Mouse (Mus musculus): ENCODE data around the gene Kmt5b. TPM values are rescaled to one million over a fixed set of nuclear protein-coding genes. Genes with fewer than 3 reads are reported as not detected.
A peak's percentile ranks its signal among the peaks of the same experiment; 100 is the strongest.

Kmt5b gene
- polyA plus RNA-seq, 1 experiment = 35.1 TPM

GRCm38 (mm10) chr19:3847711-3848110 is 80.5 kb downstream of the Kmt5b start:
- TF ChIP-seq CTCF (IDR thresholded peaks at IDR 0.05; ENCODE audit: low read depth, low read length) = no peak
- Histone ChIP-seq H3K4me1 (ENCODE audit: control insufficient read depth, insufficient read depth, low read length) (peaks cover 22% of the 10 kb centered on the region), H3K27ac (ENCODE audit: insufficient read depth, low read depth, low read length) (no peak overlapping the region), H3K4me3 (ENCODE audit: insufficient read depth, low read length) (no peak overlapping the region)

GRCm38 (mm10) chr19:3848207-3848808 is 81.1 kb downstream of the Kmt5b start:
- H3K4me1 ChIP-seq (ENCODE audit: control insufficient read depth, insufficient read depth, low read length) = peaks cover 22% of the 10 kb centered on the region
- H3K27ac ChIP-seq (ENCODE audit: insufficient read depth, low read depth, low read length) = no peak overlapping the region
- H3K4me3 ChIP-seq (ENCODE audit: insufficient read depth, low read length) = no peak overlapping the region
- no peak for TF ChIP-seq CTCF (IDR thresholded peaks at IDR 0.05; ENCODE audit: low read depth, low read length)
- TF ChIP-seq POLR2A (IDR thresholded peaks at IDR 0.05; ENCODE audit: borderline replicate concordance, low read depth, low read length) = no peak

GRCm38 (mm10) chr19:3849251-3849650 is 82.0 kb downstream of the Kmt5b start:
- H3K27ac ChIP-seq (ENCODE audit: insufficient read depth, low read depth, low read length) = no peak overlapping the region
- TF ChIP-seq CTCF (IDR thresholded peaks at IDR 0.05; ENCODE audit: low read depth, low read length) (no peak), POLR2A (IDR thresholded peaks at IDR 0.05; ENCODE audit: borderline replicate concordance, low read depth, low read length) (no peak)
- H3K4me1 ChIP-seq (ENCODE audit: control insufficient read depth, insufficient read depth, low read length) = peaks cover 28% of the 10 kb centered on the region

GRCm38 (mm10) chr19:3850076-3850475 is 82.9 kb downstream of the Kmt5b start:
- Histone ChIP-seq H3K4me3 (ENCODE audit: insufficient read depth, low read length) (no peak overlapping the region), H3K4me1 (ENCODE audit: control insufficient read depth, insufficient read depth, low read length) (peaks cover 29% of the 10 kb centered on the region), H3K27ac (ENCODE audit: insufficient read depth, low read depth, low read length) (no peak overlapping the region)
- no peak for TF ChIP-seq POLR2A (IDR thresholded peaks at IDR 0.05; ENCODE audit: borderline replicate concordance, low read depth, low read length)
- no peak for TF ChIP-seq CTCF (IDR thresholded peaks at IDR 0.05; ENCODE audit: low read depth, low read length)

More at GRCm38 (mm10) chr19:3849251-3849650, 82.0 kb downstream of the Kmt5b start:
- H3K4me3 ChIP-seq (ENCODE audit: insufficient read depth, low read length) = no peak overlapping the region

- Histone ChIP-seq H3K4me1 (ENCODE audit: control insufficient read depth, insufficient read depth, low read length) (peaks cover 36% of the 10 kb centered on the region), H3K27ac (ENCODE audit: insufficient read depth, low read depth, low read length) (peak overlapping the region; percentile 27), H3K4me3 (ENCODE audit: insufficient read depth, low read length) (peak overlapping the region; percentile 58)
- TF ChIP-seq CTCF (IDR thresholded peaks at IDR 0.05; ENCODE audit: low read depth, low read length) = 0 out of 2 replicates have a peak, but pooled peaks have one; percentile 21
- TF ChIP-seq POLR2A (IDR thresholded peaks at IDR 0.05; ENCODE audit: borderline replicate concordance, low read depth, low read length) = no peak
These were observed 83.7 kb downstream of the Kmt5b start for GRCm38 (mm10) chr19:3850847-3851469.

- no peak for TF ChIP-seq CTCF (IDR thresholded peaks at IDR 0.05; ENCODE audit: low read depth, low read length)
- TF ChIP-seq POLR2A (IDR thresholded peaks at IDR 0.05; ENCODE audit: borderline replicate concordance, low read depth, low read length) = peak; percentile 83; the same call in 1 of the 2 replicates
- peak within 1 kb of the TSS; percentile 82 for H3K4me3 ChIP-seq (ENCODE audit: insufficient read depth, low read length)
- H3K4me1 ChIP-seq (ENCODE audit: control insufficient read depth, insufficient read depth, low read length) = peaks cover 37% of the 10 kb centered on the region
- peak within 1 kb of the TSS; percentile 74 for H3K27ac ChIP-seq (ENCODE audit: insufficient read depth, low read depth, low read length)
These were observed 84.3 kb downstream of the Kmt5b start, which contains the start of gene Chka for GRCm38 (mm10) chr19:3851502-3851962. TSS of gene Chka (plus strand) at chr19:3851773.

GRCm38 (mm10) chr19:3851979-3852681 is 84.9 kb downstream of the Kmt5b start:
- peak overlapping the region; percentile 82 for H3K4me3 ChIP-seq (ENCODE audit: insufficient read depth, low read length)
- TF ChIP-seq POLR2A (IDR thresholded peaks at IDR 0.05; ENCODE audit: borderline replicate concordance, low read depth, low read length) (no peak), CTCF (IDR thresholded peaks at IDR 0.05; ENCODE audit: low read depth, low read length) (no peak)
- peaks cover 31% of the 10 kb centered on the region for H3K4me1 ChIP-seq (ENCODE audit: control insufficient read depth, insufficient read depth, low read length)
- peak overlapping the region; percentile 74 for H3K27ac ChIP-seq (ENCODE audit: insufficient read depth, low read depth, low read length)

- H3K27ac ChIP-seq (ENCODE audit: insufficient read depth, low read depth, low read length) = no peak overlapping the region
- peak overlapping the region; percentile 82 for H3K4me3 ChIP-seq (ENCODE audit: insufficient read depth, low read length)
- peaks cover 27% of the 10 kb centered on the region for H3K4me1 ChIP-seq (ENCODE audit: control insufficient read depth, insufficient read depth, low read length)
- TF ChIP-seq POLR2A (IDR thresholded peaks at IDR 0.05; ENCODE audit: borderline replicate concordance, low read depth, low read length) (no peak), CTCF (IDR thresholded peaks at IDR 0.05; ENCODE audit: low read depth, low read length) (no peak)
These were observed 85.9 kb downstream of the Kmt5b start for GRCm38 (mm10) chr19:3853121-3853520.

GRCm38 (mm10) chr19:3853891-3854290 is 86.7 kb downstream of the Kmt5b start:
- H3K4me3 ChIP-seq (ENCODE audit: insufficient read depth, low read length) = no peak overlapping the region
- peaks cover 24% of the 10 kb centered on the region for H3K4me1 ChIP-seq (ENCODE audit: control insufficient read depth, insufficient read depth, low read length)
- H3K27ac ChIP-seq (ENCODE audit: insufficient read depth, low read depth, low read length) = no peak overlapping the region
- TF ChIP-seq POLR2A (IDR thresholded peaks at IDR 0.05; ENCODE audit: borderline replicate concordance, low read depth, low read length) (no peak), CTCF (IDR thresholded peaks at IDR 0.05; ENCODE audit: low read depth, low read length) (no peak)

GRCm38 (mm10) chr19:3855091-3855490 is 87.9 kb downstream of the Kmt5b start:
- peaks cover 24% of the 10 kb centered on the region for H3K4me1 ChIP-seq (ENCODE audit: control insufficient read depth, insufficient read depth, low read length)
- TF ChIP-seq POLR2A (IDR thresholded peaks at IDR 0.05; ENCODE audit: borderline replicate concordance, low read depth, low read length) = no peak
- TF ChIP-seq CTCF (IDR thresholded peaks at IDR 0.05; ENCODE audit: low read depth, low read length) = no peak
- no peak overlapping the region for H3K4me3 ChIP-seq (ENCODE audit: insufficient read depth, low read length)
- H3K27ac ChIP-seq (ENCODE audit: insufficient read depth, low read depth, low read length) = no peak overlapping the region
